Mouse (Mus musculus): ENCODE data around the gene Krt75. TPM values are rescaled to one million over a fixed set of nuclear protein-coding genes. Genes with fewer than 3 reads are reported as not detected.

The Krt75 gene
- polyA plus RNA-seq, 1 experiment from 2014 or later: not detected

DNA sequence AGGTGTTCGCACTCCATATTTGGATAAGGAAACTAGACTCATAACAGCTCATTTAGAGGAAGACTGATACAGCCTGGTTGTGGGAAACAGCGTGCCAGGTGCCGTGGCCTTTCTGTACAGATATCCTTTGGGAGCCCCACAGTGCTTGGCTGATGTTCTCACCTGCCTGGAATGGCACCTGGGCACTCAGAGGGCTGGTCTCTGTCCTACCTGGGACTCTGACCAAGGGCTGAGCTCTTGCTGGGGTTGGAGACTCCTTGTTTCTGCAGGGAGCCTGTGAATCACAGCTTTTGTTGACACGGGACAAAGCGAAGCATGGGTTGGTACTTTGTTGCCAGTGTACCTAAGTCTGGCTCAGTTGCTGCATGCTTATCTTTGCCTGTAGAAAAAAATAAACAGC lies 1.8 kb upstream of the Krt75 start:
- Histone ChIP-seq H3K4me2 (replicated peaks; ENCODE audit: low read depth, low read length) (no peak overlapping the region), H3K36me3 (ENCODE audit: insufficient read depth, low read length) (no peaks in the 10 kb centered on the region), H3K9ac (replicated peaks; ENCODE audit: low read depth) (no peak overlapping the region), H3K27ac (ENCODE audit: low read length) (no peak overlapping the region), H3K4me3 (ENCODE audit: low read depth, low read length) (no peak overlapping the region), H3K9me3 (ENCODE audit: low read length) (no peaks in the 10 kb centered on the region), H3K4me1 (ENCODE audit: insufficient read depth, low read depth, low read length) (no peaks in the 10 kb centered on the region), H3K27me3 (replicated peaks; ENCODE audit: insufficient read depth, low read length) (no peaks in the 10 kb centered on the region)
- ATAC-seq (no peak), DNase-seq (ENCODE audit: low spot score) (no peak)
- TF ChIP-seq EP300 (IDR thresholded peaks at IDR 0.05) (no peak), CTCF (IDR thresholded peaks at IDR 0.05) (no peak)
- 50% methylated on average over 5 of the region's 5 CpGs for WGBS

DNA sequence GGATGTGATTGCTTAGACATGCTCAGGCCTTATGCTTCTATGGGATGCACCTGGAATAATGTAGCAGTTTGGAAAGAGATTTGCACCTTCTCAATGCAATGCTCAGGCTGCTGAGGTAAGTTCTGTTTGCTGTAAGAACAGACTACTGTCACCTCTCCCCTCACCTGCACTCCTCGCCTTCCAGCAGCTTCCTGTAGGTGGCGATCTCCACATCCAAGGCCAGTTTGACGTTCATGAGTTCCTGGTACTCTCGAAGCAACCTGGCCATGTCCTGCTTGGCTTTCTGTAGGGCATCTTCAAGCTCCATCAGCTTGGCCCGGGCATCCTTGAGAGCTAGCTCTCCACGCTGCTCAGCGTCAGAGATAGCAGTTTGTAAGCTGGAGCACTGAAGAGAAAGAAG lies 5.9 kb downstream of the Krt75 start:
- Histone ChIP-seq H3K9ac (replicated peaks; ENCODE audit: low read depth) (no peak overlapping the region), H3K27ac (ENCODE audit: low read length) (no peak overlapping the region), H3K27me3 (replicated peaks; ENCODE audit: insufficient read depth, low read length) (no peaks in the 10 kb centered on the region), H3K9me3 (ENCODE audit: low read length) (no peaks in the 10 kb centered on the region), H3K36me3 (ENCODE audit: insufficient read depth, low read length) (no peaks in the 10 kb centered on the region), H3K4me2 (replicated peaks; ENCODE audit: low read depth, low read length) (no peak overlapping the region), H3K4me1 (ENCODE audit: insufficient read depth, low read depth, low read length) (no peaks in the 10 kb centered on the region), H3K4me3 (ENCODE audit: low read depth, low read length) (no peak overlapping the region)
- 41% methylated on average over 7 of the region's 7 CpGs for WGBS
- TF ChIP-seq EP300 (IDR thresholded peaks at IDR 0.05) (no peak), CTCF (IDR thresholded peaks at IDR 0.05) (peak; percentile 57)
- ATAC-seq (no peak), DNase-seq (ENCODE audit: low spot score) (no peak)

DNA sequence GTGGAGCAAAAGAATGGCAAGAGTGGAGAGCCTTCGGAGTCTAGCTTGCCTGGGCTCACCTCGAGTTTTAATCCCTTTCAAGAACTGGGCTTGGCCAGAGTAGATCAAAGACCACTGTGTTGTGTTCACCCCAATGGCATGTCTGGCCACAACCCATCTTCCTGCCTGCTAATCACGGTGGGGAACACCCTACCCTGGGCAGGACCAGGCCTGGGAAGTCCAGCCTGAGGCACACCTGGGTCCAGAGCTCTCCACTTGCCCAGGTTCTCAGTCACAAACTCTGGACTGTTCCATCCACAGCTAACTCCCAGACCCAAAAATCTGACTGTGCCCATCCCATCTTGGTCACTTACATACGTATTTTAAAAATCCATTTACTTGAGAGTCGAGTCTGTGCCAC lies 10.9 kb downstream of the Krt75 start, which contains the start of gene Krt90:
Krt90 (minus strand) TSS at position 101 of the 400 bp plus-strand sequence.
- Histone ChIP-seq H3K9me3 (ENCODE audit: low read length) (no peaks in the 10 kb centered on the region), H3K27me3 (replicated peaks; ENCODE audit: insufficient read depth, low read length) (no peaks in the 10 kb centered on the region), H3K27ac (ENCODE audit: low read length) (no peak within 1 kb of the TSS), H3K9ac (replicated peaks; ENCODE audit: low read depth) (no peak within 1 kb of the TSS), H3K36me3 (ENCODE audit: insufficient read depth, low read length) (no peaks in the 10 kb centered on the region), H3K4me1 (ENCODE audit: insufficient read depth, low read depth, low read length) (no peaks in the 10 kb centered on the region), H3K4me2 (replicated peaks; ENCODE audit: low read depth, low read length) (no peak within 1 kb of the TSS), H3K4me3 (ENCODE audit: low read depth, low read length) (no peak within 1 kb of the TSS)
- 58% methylated on average over 5 of the region's 5 CpGs for WGBS
- DNase-seq (ENCODE audit: low spot score): no peak
- ATAC-seq: no peak
- TF ChIP-seq CTCF (IDR thresholded peaks at IDR 0.05): no peak
- TF ChIP-seq EP300 (IDR thresholded peaks at IDR 0.05): no peak

DNA sequence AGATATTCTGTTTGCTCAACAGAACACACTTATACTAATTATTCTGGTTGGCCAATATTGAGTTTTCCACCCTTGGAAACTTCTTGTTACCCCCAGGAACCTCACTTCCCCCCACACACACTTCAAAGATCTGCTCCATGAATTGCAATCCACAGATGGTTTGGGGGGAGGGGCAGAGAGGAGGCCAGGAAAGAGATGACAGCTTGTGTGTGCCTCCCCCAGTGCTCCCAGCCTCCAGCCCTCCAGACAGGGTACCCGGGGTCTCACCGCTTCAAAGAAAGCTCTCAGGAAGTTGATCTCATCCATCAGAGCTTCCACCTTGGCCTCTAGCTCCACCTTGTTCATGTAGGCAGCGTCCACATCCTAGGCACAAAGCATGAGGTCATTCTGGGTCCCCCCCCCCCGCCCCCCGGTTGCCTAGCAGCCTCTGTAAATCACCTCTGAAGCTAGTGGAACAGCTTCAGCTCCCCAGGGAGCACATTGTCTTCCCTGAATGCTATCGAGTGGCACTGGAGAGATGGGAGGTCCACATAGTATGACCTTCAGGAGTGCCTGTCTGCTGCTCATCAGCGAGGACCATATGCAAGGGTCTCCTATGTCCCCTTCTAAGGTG lies 15.6 kb downstream of the Krt75 start:
- H3K9ac ChIP-seq (replicated peaks; ENCODE audit: low read depth): no peak overlapping the region
- H3K4me2 ChIP-seq (replicated peaks; ENCODE audit: low read depth, low read length): no peak overlapping the region
- no peaks in the 10 kb centered on the region for H3K4me1 ChIP-seq (ENCODE audit: insufficient read depth, low read depth, low read length)
- no peaks in the 10 kb centered on the region for H3K27me3 ChIP-seq (replicated peaks; ENCODE audit: insufficient read depth, low read length)
- WGBS: 4% methylated on average over 5 of the region's 7 CpGs
- DNase-seq (ENCODE audit: low spot score) (no peak), ATAC-seq (no peak)
- no peaks in the 10 kb centered on the region for H3K36me3 ChIP-seq (ENCODE audit: insufficient read depth, low read length)
- H3K4me3 ChIP-seq (ENCODE audit: low read depth, low read length): no peak overlapping the region
- no peaks in the 10 kb centered on the region for H3K9me3 ChIP-seq (ENCODE audit: low read length)
- no peak overlapping the region for H3K27ac ChIP-seq (ENCODE audit: low read length)
- TF ChIP-seq EP300 (IDR thresholded peaks at IDR 0.05): no peak
- TF ChIP-seq CTCF (IDR thresholded peaks at IDR 0.05): no peak

DNA sequence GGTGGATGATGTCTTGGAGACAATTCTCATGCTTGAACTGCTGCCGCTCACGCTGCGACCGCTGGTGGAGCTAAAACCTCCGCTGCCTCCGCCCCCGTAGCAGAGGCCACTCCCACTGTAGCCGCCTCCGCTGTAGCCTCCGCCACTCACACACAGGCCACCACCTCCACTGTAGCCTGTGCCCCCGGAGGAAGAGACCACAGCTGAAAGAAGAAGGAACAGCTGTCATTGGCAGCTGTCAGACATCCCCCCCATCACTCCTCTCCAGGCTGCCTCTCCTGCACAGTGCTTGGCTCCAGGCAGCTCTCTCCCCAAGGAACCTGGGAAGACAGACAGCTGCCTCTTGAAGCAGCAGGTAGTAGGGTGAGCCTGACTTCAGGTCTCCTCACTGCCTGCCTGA lies 20.5 kb downstream of the Krt75 start:
- H3K4me3 ChIP-seq (ENCODE audit: low read depth, low read length): no peak overlapping the region
- no peak overlapping the region for H3K27ac ChIP-seq (ENCODE audit: low read length)
- WGBS: 2% methylated on average over 11 of the region's 11 CpGs
- ATAC-seq: peak; percentile 64
- H3K9ac ChIP-seq (replicated peaks; ENCODE audit: low read depth): no peak overlapping the region
- H3K36me3 ChIP-seq (ENCODE audit: insufficient read depth, low read length): no peaks in the 10 kb centered on the region
- no peaks in the 10 kb centered on the region for H3K27me3 ChIP-seq (replicated peaks; ENCODE audit: insufficient read depth, low read length)
- TF ChIP-seq CTCF (IDR thresholded peaks at IDR 0.05) (0 out of 2 replicates have a peak, but pooled peaks have one; percentile 5), EP300 (IDR thresholded peaks at IDR 0.05) (no peak)
- no peaks in the 10 kb centered on the region for H3K4me1 ChIP-seq (ENCODE audit: insufficient read depth, low read depth, low read length)
- no peak overlapping the region; the same call in 1 of the 2 replicates for H3K4me2 ChIP-seq (replicated peaks; ENCODE audit: low read depth, low read length)
- H3K9me3 ChIP-seq (ENCODE audit: low read length): no peaks in the 10 kb centered on the region
- peak; percentile 36 for DNase-seq (ENCODE audit: low spot score)

DNA sequence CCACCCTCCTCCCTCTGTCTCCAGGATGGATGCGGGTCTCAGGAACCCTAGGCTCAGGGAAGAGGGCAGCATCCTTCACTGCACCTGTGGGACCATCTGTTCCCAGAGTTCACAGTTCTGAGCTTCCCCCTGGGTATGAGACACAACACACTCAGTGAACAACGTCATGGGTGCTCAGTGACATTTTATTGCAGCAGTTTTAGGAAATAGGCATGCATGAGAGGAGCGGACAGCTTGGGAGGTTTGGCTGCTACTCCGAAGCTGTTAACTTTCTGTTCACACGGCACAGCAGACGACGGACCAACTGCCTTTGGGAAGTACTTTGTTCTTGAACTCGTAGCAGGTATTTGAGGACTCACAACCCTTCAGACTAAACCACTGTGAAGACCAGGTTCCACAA lies 21.5 kb downstream of the Krt75 start:
- Histone ChIP-seq H3K36me3 (ENCODE audit: insufficient read depth, low read length) (no peaks in the 10 kb centered on the region), H3K9ac (replicated peaks; ENCODE audit: low read depth) (no peak overlapping the region), H3K4me3 (ENCODE audit: low read depth, low read length) (no peak overlapping the region), H3K27me3 (replicated peaks; ENCODE audit: insufficient read depth, low read length) (no peaks in the 10 kb centered on the region), H3K9me3 (ENCODE audit: low read length) (no peaks in the 10 kb centered on the region), H3K4me2 (replicated peaks; ENCODE audit: low read depth, low read length) (no peak overlapping the region), H3K27ac (ENCODE audit: low read length) (no peak overlapping the region), H3K4me1 (ENCODE audit: insufficient read depth, low read depth, low read length) (no peaks in the 10 kb centered on the region)
- ATAC-seq (no peak), DNase-seq (ENCODE audit: low spot score) (no peak)
- 75% methylated on average over 8 of the region's 8 CpGs for WGBS
- no peak for TF ChIP-seq CTCF (IDR thresholded peaks at IDR 0.05)
- TF ChIP-seq EP300 (IDR thresholded peaks at IDR 0.05): no peak

DNA sequence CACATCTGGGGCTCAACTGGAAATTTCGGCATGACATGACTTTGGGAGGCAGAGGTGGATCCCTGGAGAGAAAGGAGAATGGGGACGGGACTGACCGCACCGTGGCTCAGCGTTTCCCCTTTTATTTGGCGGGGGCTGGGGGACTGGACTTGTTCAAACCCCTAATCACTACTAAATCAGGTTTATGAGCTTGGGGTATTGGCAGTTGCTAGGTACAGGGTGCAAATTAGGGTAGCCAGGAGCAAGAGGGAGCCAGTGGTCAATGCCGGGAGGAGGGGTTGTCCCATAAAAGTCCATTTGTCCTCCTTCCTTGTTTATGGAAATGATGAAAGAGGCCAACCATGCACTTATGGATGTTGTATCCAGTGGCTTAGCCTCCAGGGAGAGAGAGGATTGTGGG lies 23.1 kb downstream of the Krt75 start, which contains the start of gene Krt82:
Krt82 (minus strand) TSS at position 101 of the 400 bp plus-strand sequence.
- no peak within 1 kb of the TSS for H3K27ac ChIP-seq (ENCODE audit: low read length)
- no peaks in the 10 kb centered on the region for H3K36me3 ChIP-seq (ENCODE audit: insufficient read depth, low read length)
- DNase-seq (ENCODE audit: low spot score) (no peak), ATAC-seq (no peak)
- TF ChIP-seq EP300 (IDR thresholded peaks at IDR 0.05): no peak
- TF ChIP-seq CTCF (IDR thresholded peaks at IDR 0.05): no peak
- H3K4me1 ChIP-seq (ENCODE audit: insufficient read depth, low read depth, low read length): no peaks in the 10 kb centered on the region
- H3K9me3 ChIP-seq (ENCODE audit: low read length): no peaks in the 10 kb centered on the region
- no peaks in the 10 kb centered on the region for H3K27me3 ChIP-seq (replicated peaks; ENCODE audit: insufficient read depth, low read length)
- no peak within 1 kb of the TSS for H3K9ac ChIP-seq (replicated peaks; ENCODE audit: low read depth)
- H3K4me2 ChIP-seq (replicated peaks; ENCODE audit: low read depth, low read length): no peak within 1 kb of the TSS
- WGBS: 85% methylated on average over 7 of the region's 7 CpGs
- H3K4me3 ChIP-seq (ENCODE audit: low read depth, low read length): no peak within 1 kb of the TSS

Measured in lung, postnatal 0 days (tissue).